Mouse (Mus musculus) left cerebral cortex, postnatal 14 days (tissue): Measurements from ENCODE around the gene Samd4b. TPM values are rescaled to one million over a fixed set of nuclear protein-coding genes. Genes with fewer than 3 reads are reported as not detected.

ENCODE experiments used
- DNase-seq, 2 experiments: peaks; one replicate each; pipeline ENCODE4 v3.0.0; 2021 to 2022; ENCODE audit warnings: low spot score in 2 of 2, mixed read lengths in 1 of 2
- intact Hi-C: fragments of 180-260 bp; cut with DNase I; formaldehyde crosslinking; loops from one replicate; pipeline ENCODE4 v1.15.1; 2025
- total RNA-seq, 2 experiments: library from RNA; stranded (reverse); gene quantifications; 2 replicates each; pipeline ENCODE4 v1.2.3; 2021

Gene Samd4b
- total RNA-seq, 2 experiments from 2014 or later = 59.8 to 61.6 TPM

DNA sequence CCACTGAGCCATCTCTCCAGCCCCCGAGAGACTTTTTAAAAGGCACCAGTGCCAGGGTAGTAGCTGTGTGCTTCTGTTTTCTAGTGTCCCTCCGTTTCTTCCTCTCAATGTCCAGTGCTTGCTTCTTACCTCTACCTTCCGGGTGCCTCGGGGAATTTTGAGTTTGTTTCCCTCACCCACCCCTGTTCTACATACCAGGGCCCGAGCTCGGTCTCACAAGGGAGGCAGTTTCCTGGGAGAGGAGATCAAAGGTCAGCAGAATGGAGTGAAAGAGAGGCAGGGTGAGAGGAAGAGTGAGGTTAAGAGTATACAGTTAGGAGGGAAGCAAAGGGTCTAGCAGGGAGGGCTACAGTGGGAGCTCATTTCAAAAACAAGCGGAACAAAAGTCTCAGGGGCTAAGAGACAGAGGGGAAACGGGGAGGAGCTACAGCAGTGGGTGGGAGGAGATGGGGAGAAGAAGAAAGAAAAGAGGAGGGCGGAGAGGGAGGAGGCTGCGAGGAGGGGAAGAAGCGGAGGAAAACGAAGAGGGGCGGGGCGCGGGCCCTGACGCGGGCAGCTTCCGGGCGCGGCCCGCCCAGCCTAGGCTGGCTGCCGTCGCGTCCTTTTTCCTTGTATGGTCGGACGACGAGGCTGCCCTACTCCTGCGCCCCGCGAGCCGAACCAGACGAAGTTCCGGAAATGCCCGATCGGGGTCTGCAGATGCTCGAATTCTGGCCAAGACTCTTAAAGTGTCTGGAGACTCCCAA is 222.6 kb downstream of the Samd4b start:
- peak; percentile 77 to 82 for DNase-seq
- intact Hi-C loops = no loop called here

DNA sequence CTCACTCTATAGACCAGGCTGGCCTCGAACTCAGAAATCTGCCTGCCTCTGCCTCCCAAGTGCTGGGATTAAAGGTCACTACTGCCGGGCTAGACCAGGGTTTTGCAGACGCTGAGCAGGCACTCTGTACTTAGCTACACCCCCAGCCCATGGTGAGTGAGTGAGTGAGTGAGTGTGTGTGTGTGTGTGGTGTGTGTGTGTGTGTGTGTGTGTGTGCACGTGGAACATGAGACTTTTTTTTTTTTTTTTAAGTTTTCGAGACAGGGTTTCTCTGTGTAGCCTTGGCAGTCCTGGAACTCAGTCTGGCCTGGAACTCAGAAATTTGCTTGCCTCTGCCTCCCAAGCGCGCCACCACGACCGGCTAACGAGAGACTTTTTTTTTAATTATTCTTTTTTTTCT is 223.3 kb downstream of the Samd4b start:
- intact Hi-C loops = no loop called here
- no peak for DNase-seq

DNA sequence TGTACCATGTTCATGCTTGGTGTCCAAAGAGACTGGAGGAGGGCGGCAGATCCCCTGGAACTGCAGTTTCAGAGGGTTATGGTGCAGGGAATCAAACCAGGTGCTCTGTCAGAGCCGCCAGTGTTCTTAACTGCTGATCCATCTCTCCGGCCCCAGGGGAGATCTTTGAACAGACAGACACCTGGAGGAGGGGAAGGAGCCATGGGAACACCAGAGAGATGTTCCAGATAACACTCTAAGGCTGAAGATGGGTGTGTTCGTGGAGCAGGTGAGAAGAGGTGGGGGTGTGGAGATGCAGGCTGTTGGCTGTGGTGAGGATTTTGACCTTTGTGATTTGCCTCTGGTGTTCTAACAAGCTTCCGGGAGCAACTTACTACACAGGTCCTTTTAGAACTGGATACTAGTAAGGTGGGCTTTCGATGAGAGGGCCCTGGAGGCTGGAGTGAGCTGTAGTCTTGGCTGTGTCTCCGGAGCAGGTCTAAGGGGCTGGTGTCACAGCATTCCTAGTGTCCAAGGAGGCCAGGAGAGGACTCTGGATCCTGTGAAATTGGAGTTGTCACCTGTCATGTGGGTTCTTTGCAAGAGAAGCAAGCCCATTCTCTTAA is 224.0 kb downstream of the Samd4b start:
- no peak for DNase-seq
- intact Hi-C loops = loop anchor here (2.0 kb wide), 1 partner anchor 13 kb away; no protein-coding TSS in a partner anchor

DNA sequence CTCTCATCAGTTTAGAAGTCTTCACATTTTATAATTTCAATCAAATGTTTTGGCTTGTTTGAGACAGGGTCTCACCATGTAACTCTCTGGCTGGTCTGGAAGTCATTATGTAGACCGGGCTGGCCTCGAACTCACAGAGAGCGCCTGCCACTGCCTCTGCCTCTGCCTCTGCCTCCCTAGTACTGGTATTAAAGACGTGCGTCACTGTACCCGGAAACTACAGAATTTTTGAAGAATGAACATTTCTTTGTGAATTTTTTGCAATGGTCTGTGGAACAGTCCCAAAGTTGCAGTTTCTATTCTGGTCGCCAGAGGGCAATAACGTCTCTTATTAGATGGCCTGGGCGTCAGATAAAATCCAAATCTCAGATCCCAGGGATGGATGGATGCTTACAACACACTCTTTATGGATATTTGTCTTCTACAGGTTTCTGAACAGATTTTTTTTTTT is 224.8 kb downstream of the Samd4b start:
- intact Hi-C loops = loop anchor here (2.0 kb wide), 1 partner anchor 14 kb away; no protein-coding TSS in a partner anchor
- peak; percentile 86 to 90 for DNase-seq

DNA sequence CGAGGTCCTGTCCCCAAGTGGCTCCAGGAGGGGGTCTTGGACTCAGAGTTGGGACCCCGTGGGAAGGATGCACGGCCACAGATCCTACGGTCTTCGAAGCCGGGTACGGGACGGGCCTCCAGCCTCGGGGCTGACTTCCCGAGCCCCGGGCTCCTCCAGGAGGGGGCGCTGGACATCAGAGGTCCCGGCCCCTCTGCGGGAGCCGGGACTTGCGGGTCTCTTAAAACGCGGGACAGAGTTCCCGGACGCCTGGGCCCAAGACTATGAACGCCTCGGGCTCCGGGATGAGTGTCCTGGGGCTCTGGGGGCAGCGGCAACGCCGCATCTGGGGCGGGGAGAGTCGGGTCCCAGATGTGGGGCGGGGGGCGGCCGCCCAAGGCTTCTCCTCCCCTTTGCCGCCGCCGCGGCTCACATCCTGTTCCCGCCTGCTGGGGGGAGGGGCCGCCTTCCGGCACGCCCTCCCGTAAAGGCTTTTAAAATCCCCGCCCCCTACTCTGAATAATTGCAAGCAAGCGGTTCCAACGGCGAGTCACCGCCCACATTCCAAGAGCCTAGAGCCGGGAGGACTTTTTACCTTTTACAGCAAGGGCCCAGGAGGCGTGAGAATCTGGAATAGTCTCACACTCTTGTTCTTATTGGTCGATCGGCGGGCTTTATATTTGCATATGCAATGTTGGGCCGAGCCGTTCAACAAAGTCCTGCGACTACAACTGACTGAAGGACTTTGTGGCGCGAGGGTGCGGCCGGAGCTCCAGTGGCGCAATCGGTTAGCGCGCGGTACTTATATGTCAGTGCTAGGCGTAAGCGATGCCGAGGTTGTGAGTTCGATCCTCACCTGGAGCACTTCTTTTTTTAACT is 225.5 kb downstream of the Samd4b start, which contains the start of gene Plekhg2:
Gene Plekhg2 (minus strand): TSS at position 349 of the 858 bp plus-strand sequence.
- intact Hi-C loops = loop anchor here (2.0 kb wide), 1 partner anchor 14 kb away; no protein-coding TSS in a partner anchor
- peak; percentile 95 to 96 for DNase-seq

DNA sequence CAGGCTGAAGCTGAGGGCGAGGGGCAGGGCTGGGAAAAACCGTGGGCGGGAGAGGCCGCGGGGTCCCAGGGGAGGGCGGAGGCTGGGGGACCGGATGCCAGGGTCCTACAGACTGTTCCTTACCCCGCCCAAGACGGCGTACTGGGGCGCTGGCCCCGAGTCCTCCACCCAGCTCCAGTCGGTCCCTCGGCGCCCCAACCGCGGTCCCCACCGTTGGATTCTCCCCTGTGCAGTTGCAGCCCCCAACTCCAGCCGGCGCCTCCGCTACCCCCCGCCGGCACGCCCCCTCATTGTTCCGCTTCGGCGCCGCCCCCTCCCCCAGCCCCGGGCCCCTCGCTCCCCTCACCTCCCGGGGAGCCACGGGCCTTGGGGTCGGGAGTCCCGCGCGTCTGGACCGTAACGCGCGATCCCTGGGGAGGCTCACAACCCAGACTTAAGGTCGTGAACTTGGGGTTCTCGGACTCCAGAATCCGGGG is 226.4 kb downstream of the Samd4b start:
- intact Hi-C loops = no loop called here
- no peak for DNase-seq

DNA sequence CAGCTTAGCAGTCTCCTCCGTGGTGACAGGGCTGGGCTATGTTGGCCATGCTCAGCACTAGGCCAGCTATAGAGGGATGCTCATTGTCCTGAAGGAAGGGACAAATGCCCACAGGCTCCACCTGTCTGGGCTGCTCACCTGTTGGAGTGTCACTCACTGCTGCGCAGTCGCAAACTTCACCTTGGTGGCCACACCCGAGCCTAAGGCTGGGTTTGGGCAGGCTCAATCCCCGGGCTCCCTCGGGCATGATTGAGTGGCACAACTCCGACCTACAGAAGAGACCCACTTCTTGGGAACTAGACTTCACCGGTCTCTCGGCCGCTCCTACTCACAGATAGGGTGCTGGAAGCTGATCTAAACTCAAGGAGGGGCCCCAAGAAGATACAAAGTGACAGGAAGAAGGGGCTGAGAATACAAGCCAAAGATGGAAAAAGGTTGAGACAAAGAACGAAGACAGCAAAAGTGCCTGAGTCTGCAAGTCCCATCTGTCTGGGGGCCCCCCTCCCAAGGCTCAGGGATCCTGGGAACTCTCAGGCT is 226.9 kb downstream of the Samd4b start:
- DNase-seq = no peak
- intact Hi-C loops = no loop called here

DNA sequence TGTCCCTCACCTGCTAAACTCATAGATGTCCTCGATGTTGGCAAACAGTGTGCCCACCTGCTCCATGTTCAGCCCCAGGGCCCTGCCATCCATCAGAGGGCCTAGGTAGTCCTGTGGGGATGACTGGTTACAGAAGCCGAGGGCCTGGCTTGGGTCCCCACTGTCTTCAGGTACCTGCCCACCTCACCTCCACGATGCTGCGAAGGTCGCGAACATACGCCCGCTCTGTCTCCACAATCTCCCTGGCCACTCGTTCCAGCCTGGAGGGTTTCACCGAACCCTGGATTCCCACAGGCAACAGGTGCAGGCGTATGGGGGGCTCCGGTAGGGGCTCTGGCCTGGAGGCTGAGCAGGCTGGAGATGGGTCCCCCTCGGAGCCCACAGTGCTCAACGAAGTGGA is 227.9 kb downstream of the Samd4b start:
- intact Hi-C loops = no loop called here
- DNase-seq = no peak

DNA sequence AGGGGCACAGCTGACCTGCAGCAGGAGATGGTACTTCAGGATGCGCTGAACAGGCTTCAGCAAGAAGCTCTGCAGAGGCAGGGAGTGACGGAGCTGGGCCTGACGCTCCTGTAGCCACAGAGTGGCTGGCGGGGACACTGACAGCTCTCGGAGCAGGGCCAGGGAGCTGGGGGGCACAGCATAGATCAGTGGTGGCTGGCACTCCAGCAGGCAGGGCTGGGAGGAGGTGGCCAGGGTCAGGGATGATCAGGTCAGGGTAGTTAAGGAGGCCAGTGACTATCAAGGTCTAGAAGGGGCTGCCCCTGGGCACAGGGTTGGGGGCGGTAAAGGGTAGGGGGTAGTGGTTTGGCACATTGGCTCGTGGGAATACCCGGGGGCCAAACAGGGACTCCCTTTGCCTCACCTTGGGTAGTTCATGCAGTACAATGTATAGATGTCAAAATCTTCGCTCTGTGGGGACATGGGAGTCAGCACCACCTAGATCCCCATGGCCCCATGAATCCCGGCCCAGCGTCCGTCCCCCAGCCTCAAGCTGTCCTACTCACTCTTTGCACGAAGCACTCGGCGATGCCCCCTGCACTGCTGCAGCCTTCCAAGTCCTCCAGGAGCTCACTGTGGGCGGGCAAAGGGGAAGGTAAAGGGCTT is 229.5 kb downstream of the Samd4b start:
- intact Hi-C loops = no loop called here
- DNase-seq = no peak

DNA sequence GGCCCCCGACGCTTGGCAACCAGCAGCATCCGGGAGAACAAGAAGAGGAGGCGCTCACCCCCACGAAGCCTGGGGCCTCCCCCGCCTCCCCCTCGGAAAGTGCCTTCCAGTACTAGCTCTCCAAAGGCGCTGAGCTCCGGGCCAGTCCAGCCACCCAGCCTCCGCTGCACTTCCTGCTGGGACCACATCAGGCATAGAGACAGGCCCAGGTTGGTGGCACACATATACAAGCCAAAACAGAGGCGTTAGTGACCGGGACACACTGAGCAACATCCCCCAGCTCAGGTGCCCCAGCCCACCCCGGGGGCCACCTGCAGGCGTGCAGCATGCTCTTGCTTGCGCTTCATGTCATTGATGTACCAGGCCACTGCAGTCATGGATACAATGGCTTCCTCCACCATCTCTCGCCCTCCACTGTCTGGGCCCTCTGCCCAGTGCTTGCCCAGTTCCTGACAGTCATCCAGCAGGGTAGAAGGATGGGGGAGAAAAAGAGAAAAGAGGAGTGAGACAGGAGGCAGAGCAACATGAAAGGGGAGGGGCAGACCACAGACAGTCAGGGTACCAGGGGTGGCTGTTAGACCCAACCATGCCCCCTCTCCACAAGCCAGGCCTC is 230.2 kb downstream of the Samd4b start:
- DNase-seq = no peak
- intact Hi-C loops = no loop called here

DNA sequence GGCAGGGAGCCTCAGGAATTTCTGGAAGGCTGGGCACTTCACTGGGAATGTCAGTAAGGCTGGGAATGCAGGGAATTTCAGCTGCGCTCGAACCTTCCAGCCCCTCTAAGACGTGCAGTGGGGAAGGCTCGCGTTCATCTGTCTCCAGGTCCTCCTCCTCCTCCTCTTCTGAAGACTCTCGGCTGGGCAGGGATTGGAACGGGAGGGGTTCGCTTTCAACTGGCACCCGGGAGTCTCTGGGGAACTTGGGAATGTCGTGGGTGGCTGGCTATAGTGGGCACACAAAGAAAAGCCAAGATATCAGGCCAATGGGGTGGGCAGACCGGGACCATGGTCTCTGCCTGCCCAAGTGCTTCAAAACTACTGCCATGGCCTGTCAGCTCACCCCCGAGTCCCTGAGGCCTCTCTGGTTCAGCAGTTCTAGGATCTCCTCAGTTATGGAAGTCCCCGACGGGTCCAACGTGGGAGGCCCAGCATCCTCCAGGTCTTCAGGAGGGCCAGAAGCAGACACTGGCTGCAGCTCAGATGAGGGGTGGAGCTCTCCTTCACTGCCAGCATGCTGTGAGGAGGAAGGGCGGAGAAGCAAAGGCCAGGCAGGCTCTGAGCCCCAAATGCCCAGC is 235.4 kb downstream of the Samd4b start:
- DNase-seq = no peak
- intact Hi-C loops = no loop called here

DNA sequence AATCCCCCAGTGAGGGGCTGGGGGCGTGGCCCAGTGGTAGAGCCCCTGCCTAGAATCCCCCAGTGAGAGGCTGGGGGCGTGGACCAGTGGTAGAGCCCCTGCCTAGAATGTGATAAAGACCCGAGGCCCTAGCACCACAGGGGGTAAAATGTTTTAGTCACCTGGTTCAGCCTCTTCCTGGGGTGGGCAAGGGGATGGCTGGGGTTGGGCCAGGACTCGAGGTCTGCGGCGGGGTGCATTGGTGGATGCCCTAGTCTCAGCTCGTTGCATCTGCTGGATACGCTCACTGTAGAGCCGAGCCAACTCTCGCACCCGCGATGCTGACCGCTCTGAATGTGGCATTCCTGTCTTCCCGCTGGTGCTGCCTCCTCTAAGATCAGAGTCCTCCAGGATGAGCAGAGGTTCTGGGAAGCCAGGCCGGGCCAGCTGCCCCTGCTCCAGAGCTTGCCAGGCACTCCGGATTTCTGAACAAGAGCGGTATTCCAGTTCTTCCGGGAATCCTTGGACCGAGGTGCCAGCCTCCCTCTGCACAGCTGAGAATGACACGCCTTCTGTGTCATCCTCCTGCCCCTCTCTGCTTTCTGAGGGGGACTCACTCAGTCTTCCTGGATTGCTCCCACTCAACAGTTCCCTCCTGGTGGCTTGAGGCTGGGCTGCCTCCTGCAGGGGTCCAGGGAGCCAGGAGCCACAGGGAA is 236.2 kb downstream of the Samd4b start:
- no peak for DNase-seq
- intact Hi-C loops = no loop called here

DNA sequence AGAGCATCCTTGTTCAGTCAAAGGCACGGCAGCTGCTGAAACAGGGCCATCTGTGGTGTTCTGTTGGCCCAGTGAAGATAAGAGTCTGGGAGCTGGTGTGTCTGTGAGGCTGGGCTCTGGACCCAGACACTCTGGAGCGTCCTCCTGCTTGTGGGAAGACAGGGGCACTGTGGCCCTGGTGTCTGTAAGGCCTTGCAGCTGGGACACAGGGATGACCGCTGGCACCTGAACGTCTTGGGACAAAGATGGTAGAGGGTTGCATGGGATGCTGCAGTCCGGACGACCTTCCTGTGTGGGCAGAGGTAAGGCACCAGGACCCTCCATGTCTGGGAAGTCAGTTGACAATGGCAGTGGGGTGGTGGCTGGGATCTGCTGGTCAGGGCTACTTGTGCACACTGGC is 237.7 kb downstream of the Samd4b start:
- no peak for DNase-seq
- intact Hi-C loops = no loop called here

DNA sequence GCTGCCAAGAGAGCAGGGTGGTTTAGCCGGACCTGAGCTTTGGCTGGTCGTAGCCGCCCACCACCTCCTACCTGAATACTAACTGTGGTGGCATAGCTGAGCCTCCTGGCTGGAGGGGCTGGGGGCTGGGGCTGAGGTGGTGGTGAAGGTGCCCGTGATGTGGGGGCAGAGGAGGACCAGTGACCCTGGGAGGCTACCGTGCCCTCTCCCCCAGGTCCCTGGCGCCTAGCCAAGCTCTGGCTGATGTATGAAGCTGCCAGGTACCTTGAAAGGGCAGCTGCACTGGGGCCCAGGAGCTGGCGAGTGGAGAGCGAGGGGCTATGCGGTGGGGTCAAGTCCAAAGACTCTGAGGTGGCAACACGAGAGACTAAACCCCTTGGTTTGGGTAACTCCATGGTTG is 238.1 kb downstream of the Samd4b start:
- intact Hi-C loops = no loop called here
- DNase-seq = no peak

DNA sequence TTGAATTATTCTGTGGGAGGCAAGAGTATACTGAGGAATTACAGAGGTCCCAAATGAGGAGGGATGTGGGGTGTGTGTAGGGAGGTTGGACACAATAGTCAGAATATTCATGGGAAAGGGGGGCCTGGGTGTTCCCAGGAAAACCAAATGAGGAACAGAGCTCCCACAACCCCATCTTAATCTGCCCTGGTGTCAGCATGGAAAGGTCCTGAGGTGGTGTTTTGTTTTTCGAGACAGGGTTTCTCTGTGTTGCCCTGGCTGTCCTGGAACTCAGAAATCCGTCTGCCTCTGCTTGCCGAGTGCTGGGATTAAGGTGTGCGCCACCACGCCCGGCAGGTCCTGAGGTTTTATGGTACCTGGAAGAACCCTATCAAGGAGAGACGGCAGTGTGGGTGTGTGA is 239.5 kb downstream of the Samd4b start:
- intact Hi-C loops = no loop called here
- no peak for DNase-seq

DNA sequence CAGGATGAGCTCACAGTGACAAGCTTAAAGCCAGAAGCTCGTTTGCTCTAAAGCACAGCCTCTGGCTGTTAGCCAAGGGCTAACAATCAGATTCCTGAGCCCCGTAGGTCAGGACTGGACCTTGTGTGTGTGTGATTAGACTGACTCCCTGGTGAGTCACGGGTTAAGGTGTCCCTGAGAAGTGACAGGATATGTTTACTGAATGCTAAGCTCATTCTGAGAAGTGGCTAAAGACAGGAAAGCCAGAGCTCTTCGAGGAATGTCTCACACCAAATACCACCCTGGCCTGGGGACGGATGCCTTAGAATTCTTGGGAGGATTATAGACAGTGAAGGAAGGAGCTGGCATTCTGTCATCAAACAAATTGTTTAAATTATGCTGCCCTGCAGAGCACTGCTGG is 240.0 kb downstream of the Samd4b start:
- no peak for DNase-seq
- intact Hi-C loops = no loop called here

DNA sequence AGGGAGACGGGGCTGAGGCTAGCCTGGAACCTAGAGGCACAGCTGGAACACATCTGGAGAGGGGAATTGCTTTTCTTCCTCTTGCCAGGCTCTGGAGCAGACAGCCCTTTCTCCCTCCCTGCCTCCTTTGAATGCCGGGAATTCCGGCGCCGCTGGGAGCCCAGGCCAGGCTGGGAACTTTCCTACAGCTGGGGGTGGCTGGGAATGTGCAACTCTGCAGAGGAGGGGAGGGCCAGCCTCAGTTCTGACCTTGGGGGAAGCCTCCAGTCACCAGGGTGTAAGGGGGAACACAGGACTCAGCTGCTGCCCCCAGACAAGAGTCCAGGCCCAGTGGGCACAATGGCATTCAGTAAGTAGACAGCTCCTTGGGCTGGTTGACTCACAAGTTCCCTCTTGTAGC is 241.0 kb downstream of the Samd4b start:
- no peak for DNase-seq

DNA sequence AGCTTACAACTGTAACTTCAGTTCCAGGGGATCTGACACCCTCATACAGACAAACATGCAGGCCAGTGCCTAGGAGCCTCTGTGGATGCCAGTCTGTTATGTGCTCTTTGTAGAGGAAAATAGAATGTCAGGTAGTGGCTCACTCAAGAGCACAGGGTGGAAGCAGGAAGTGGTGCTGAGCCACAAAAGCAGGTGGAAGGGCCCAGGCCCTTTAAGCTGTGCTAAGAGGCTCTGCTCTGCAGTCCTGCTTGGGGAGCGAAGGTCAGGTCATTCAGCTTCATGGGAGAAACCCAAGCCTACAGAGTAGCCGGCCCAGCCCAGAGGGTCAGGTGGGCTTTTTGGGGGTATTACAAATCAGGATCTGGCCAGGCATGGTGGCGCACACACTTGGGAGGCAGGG is 242.7 kb downstream of the Samd4b start:
- no peak for DNase-seq
- intact Hi-C loops = no loop called here

More for the DNA sequence above, 241.0 kb downstream of the Samd4b start:
- intact Hi-C loops = no loop called here
